Comparison of ENCODE assay signal across 18 mouse cellular contexts in the genomic region with DNA sequence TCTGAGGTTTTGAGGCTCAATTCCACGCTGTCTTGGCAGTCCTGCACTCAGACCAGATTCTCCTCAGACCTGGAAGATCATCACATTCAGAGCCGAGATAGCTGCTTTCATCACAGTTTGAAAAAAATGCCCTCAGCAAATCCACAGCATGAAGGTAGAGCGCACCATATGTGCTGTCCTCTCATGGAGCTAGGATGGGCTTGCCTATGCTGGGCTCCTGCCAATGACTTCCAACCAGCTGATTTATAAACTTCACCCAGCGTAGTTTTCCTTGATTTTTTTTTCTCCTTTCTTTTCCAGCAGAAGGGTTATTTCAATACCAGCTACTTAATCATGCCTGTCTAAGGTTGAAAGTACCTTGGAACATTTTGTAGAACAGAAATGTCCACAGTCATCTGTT.
"Had no signal": no experiment of that assay in that cellular context is flagged by ENCODE, and none has a peak within 500 bp of the region (broad histone marks: within the 10 kb centered on the region; RNA-seq: fewer than 3 reads in every experiment).

No protein-coding gene starts in this region.

- H3K4me2 ChIP-seq: liver, embryonic 13.5 days; neural tube, embryonic 12.5 days; neural tube, embryonic 15.5 days had no signal

- H3K27me3 ChIP-seq: liver, embryonic 13.5 days; neural tube, embryonic 12.5 days; neural tube, embryonic 15.5 days had no signal

- H3K4me3 ChIP-seq: liver, embryonic 13.5 days; megakaryocyte, embryonic 14.5 days; midbrain, embryonic 10.5 days; neural tube, embryonic 12.5 days; neural tube, embryonic 15.5 days had no signal

- H3K9ac ChIP-seq: liver, embryonic 13.5 days; neural tube, embryonic 12.5 days; neural tube, embryonic 15.5 days had no signal

- DNase-seq: kidney, adult 18-20 months; kidney, adult 9 months; kidney, postnatal 14 days; kidney, postnatal 4 days; liver, embryonic 13.5 days; lung, adult 2 months; lung, postnatal 10 days; lung, postnatal 36 days; midbrain, embryonic 14.5 days; right cerebral cortex, adult 18-20 months; right cerebral cortex, postnatal 14 days; right cerebral cortex, postnatal 4 days; thymus, postnatal 36 days had no signal

- H3K27ac ChIP-seq: liver, embryonic 13.5 days; midbrain, embryonic 10.5 days; neural tube, embryonic 12.5 days; neural tube, embryonic 15.5 days; stomach, postnatal 0 days had no signal

- H3K9me3 ChIP-seq: liver, embryonic 13.5 days; megakaryocyte, embryonic 14.5 days; midbrain, embryonic 10.5 days; neural tube, embryonic 12.5 days; neural tube, embryonic 15.5 days had no signal

- H3K4me1 ChIP-seq: liver, embryonic 13.5 days; midbrain, embryonic 10.5 days; neural tube, embryonic 12.5 days; neural tube, embryonic 15.5 days had no signal

- H3K36me3 ChIP-seq: liver, embryonic 13.5 days; midbrain, embryonic 10.5 days; neural tube, embryonic 12.5 days; neural tube, embryonic 15.5 days had no signal
